Mouse (Mus musculus) heart, embryonic 16.5 days (tissue): ENCODE measurements at regions not wholly inside any gene's neighbourhood (a gene's known extent, or its start where the extent isn't known, plus 50 kb on each side); places are given as distances from the start of the nearest gene placed in this dataset.

Source experiments
- ATAC-seq: fragments of 200-750 bp; cut with Nextera tagmentation; replicated peaks from 2 replicates; pipeline ENCODE4 v1.8.0; 2017; ENCODE audit warnings: moderate number of reproducible peaks; ENCODE audit not compliant: insufficient read depth, low FRiP score; ENCODE audit errors: extremely low read depth
- H3K27ac ChIP-seq: fragments of 300-500 bp; sonication (generic); 2 replicates; pipeline ENCODE4 v1.5.1; 2014; ENCODE audit warnings: mild to moderate bottlenecking, low read length, control low read depth, moderate library complexity
- H3K27me3 ChIP-seq: fragments of 300-500 bp; sonication (generic); 2 replicates; pipeline ENCODE4 v1.6.1; 2014; ENCODE audit warnings: low read length, mixed read lengths; ENCODE audit not compliant: control insufficient read depth, insufficient read depth
- H3K36me3 ChIP-seq: fragments of 300-500 bp; sonication (generic); 2 replicates; pipeline ENCODE4 v1.6.1; 2014; ENCODE audit not compliant: control insufficient read depth, insufficient read depth
- H3K4me1 ChIP-seq: fragments of 300-500 bp; sonication (generic); 2 replicates; pipeline ENCODE4 v1.6.1; 2014; ENCODE audit warnings: low read length, mixed read lengths; ENCODE audit not compliant: control insufficient read depth, insufficient read depth
- H3K4me2 ChIP-seq: fragments of 300-500 bp; sonication (generic); 2 replicates; pipeline ENCODE4 v1.6.1; 2014; ENCODE audit warnings: low read depth, mild to moderate bottlenecking, control low read depth, low read length
- H3K4me3 ChIP-seq: fragments of 300-500 bp; sonication (generic); 2 replicates; pipeline ENCODE4 v1.5.1; 2014; ENCODE audit warnings: mild to moderate bottlenecking, control low read depth, low read length
- H3K9ac ChIP-seq: fragments of 300-500 bp; sonication (generic); 2 replicates; pipeline ENCODE4 v1.6.1; 2014; ENCODE audit warnings: low read length, control low read depth
- H3K9me3 ChIP-seq: fragments of 300-500 bp; sonication (generic); replicated peaks from 2 replicates; pipeline ENCODE4 v1.6.1; 2016; ENCODE audit warnings: low read length; ENCODE audit not compliant: control insufficient read depth
- WGBS: fragments of 180-500 bp; shearing (Covaris S2); extraction: QIAGEN DNeasy Blood & Tissue Kit; methylation state at CpG from one replicate; pipeline ENCODE4 v1.1.7; 2014; 5-methylcytosine and 5-hydroxymethylcytosine counted together

DNA sequence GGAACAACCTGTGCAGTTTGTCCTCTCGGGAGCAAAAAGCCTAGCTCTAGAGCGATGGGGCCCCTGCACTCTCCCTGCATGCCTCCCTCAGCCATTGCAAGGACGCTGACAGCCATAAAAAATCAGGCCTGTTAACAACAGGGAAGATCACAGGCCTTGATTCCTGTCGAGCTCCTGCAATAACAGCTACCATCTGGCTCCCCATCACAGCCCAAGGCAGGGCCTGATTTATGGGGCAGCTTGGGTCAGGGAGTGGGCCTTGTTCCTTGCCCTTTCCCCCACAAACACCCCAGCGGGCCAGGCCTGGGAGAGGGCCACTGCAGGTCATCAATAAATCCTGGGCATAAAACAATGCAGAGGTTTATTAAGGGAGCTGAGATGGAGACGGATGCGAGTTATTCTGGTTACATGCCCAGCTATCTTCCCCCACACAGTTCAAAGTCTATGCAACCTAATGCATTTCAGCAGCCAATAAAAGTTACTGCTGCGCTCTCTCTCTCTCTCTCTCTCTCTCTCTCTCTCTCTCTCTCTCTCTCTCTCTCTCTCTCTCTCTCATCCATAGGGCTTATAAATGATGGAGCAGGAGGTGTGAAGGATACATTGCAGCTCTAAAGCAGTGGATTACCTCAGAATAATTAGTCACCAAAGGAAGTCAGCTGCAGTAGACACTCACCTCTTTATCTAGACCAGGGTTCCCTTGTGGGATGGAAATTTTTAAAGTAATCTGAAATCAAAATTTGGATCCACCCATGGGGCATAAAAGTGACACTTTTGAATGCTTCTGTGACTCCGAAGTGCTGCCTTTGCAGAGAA is 136.9 kb downstream of the Hsd17b3 start:
- Histone ChIP-seq H3K9ac (no peak overlapping the region), H3K4me1 (no peaks in the 10 kb centered on the region; the same call in 1 of the 2 replicates), H3K27me3 (no peaks in the 10 kb centered on the region), H3K4me2 (no peak overlapping the region), H3K4me3 (no peak overlapping the region), H3K27ac (no peak overlapping the region), H3K36me3 (no peaks in the 10 kb centered on the region), H3K9me3 (no peaks in the 10 kb centered on the region)
- 61% methylated on average over 9 of the region's 9 CpGs for WGBS
- no peak for ATAC-seq

DNA sequence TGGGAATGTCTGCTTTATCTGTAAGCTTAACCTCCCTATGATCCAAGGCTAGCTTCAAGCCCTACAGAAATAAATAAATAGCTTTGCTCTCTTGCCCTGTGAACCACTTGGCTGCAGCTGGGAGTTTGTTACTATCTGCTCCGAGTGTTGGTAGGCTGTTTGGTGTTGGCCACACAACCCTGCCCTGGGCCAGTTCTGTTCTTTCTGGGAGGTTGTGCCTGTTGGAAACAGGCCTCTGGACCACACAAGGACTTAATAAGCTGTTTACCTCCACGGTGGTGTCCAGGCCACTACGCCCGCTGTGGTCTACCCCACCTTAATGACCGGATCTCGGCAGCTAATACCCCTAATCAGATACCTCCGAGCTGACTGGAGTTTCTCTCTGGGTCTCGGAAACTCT is 136.1 kb downstream of the Ercc6l2 start:
- no peak for ATAC-seq

More for the DNA sequence above, 136.1 kb downstream of the Ercc6l2 start:
- Histone ChIP-seq H3K27ac (no peak overlapping the region), H3K9me3 (no peaks in the 10 kb centered on the region), H3K9ac (no peak overlapping the region), H3K4me1 (no peaks in the 10 kb centered on the region; the same call in 1 of the 2 replicates), H3K4me3 (no peak overlapping the region), H3K27me3 (no peaks in the 10 kb centered on the region), H3K4me2 (no peak overlapping the region), H3K36me3 (no peaks in the 10 kb centered on the region)
- 71% methylated on average over 8 of the region's 8 CpGs for WGBS
